Mouse (Mus musculus) intestine, postnatal 0 days (tissue): ENCODE results near the gene Rab37. TPM values are rescaled to one million over a fixed set of nuclear protein-coding genes. Genes with fewer than 3 reads are reported as not detected.

ENCODE experiments used
- ATAC-seq: fragments of 200-750 bp; cut with Nextera tagmentation; 2 replicates; pipeline ENCODE4 v1.8.0; 2017; ENCODE audit warnings: mild to moderate bottlenecking, moderate TSS enrichment, moderate library complexity
- H3K27ac ChIP-seq: fragments of 300-500 bp; sonication (generic); 2 replicates; pipeline ENCODE4 v1.5.1; 2014; ENCODE audit warnings: mild to moderate bottlenecking, low read depth, low read length, moderate library complexity
- H3K27me3 ChIP-seq: fragments of 300-500 bp; sonication (generic); replicated peaks from 2 replicates; pipeline ENCODE4 v1.6.1; 2014; ENCODE audit warnings: low read length, mixed read lengths; ENCODE audit not compliant: control insufficient read depth, insufficient read depth
- H3K36me3 ChIP-seq: fragments of 300-500 bp; sonication (generic); 2 replicates; pipeline ENCODE4 v1.6.1; 2014; ENCODE audit warnings: mild to moderate bottlenecking, moderate library complexity; ENCODE audit not compliant: control insufficient read depth, insufficient read depth
- H3K4me1 ChIP-seq: fragments of 300-500 bp; sonication (generic); replicated peaks from 2 replicates; pipeline ENCODE4 v1.6.1; 2014; ENCODE audit warnings: antibody characterized with exemption, low read length, mixed read lengths; ENCODE audit not compliant: control insufficient read depth, insufficient read depth
- H3K4me2 ChIP-seq: fragments of 300-500 bp; sonication (generic); replicated peaks from 2 replicates; pipeline ENCODE4 v1.6.1; 2014; ENCODE audit warnings: low read depth, mild to moderate bottlenecking, moderate library complexity
- H3K4me3 ChIP-seq: fragments of 300-500 bp; sonication (generic); 2 replicates; pipeline ENCODE4 v1.5.1; 2014; ENCODE audit warnings: low read depth, low read length
- H3K9ac ChIP-seq: fragments of 300-500 bp; sonication (generic); 2 replicates; pipeline ENCODE4 v1.6.1; 2014; ENCODE audit warnings: mild to moderate bottlenecking, low read depth, low read length
- H3K9me3 ChIP-seq: fragments of 300-500 bp; sonication (generic); 2 replicates; pipeline ENCODE4 v1.6.1; 2016; ENCODE audit warnings: mixed run types; ENCODE audit not compliant: control insufficient read depth
- CTCF ChIP-seq: sonication (generic); IDR thresholded peaks from 2 replicates; pipeline ENCODE4 v1.5.1; 2016; ENCODE audit warnings: low read depth, mild to moderate bottlenecking, control low read depth, antibody characterized with exemption, moderate library complexity
- WGBS: fragments of 180-500 bp; shearing (Covaris S2); extraction: QIAGEN DNeasy Blood & Tissue Kit; methylation state at CpG from one replicate; pipeline ENCODE4 v1.1.7; 2014; 5-methylcytosine and 5-hydroxymethylcytosine counted together
- polyA plus RNA-seq: library from polyadenylated mRNA; unstranded; fragments of >200 nt; fragmentation: Nextera tagmentation; extraction: Ambion mirVana; gene quantifications from 2 replicates; pipeline ENCODE4 v1.2.1, GENCODE M21; 2015

Gene Rab37
- polyA plus RNA-seq, 1 experiment from 2014 or later, result 3.7 TPM

GRCm38 (mm10) chr11:115198932-115199384 is 107.7 kb downstream of the Rab37 start:
- H3K9ac ChIP-seq, result no peak overlapping the region
- no peak for ATAC-seq
- no peaks in the 10 kb centered on the region for H3K9me3 ChIP-seq
- WGBS, result 48% methylated on average over 12 of the region's 12 CpGs
- H3K36me3 ChIP-seq, result peaks cover 29% of the 10 kb centered on the region; the same call in 1 of the 2 replicates
- H3K4me2 ChIP-seq, result no peak overlapping the region
- H3K27ac ChIP-seq, result no peak overlapping the region
- H3K27me3 ChIP-seq, result no peaks in the 10 kb centered on the region
- H3K4me3 ChIP-seq, result no peak overlapping the region
- no peak for TF ChIP-seq CTCF
- H3K4me1 ChIP-seq, result no peaks in the 10 kb centered on the region

- no peak overlapping the region for H3K4me2 ChIP-seq
- peaks cover 42% of the 10 kb centered on the region for H3K36me3 ChIP-seq
- ATAC-seq, result no peak
- no peak overlapping the region for H3K27ac ChIP-seq
- H3K9me3 ChIP-seq, result no peaks in the 10 kb centered on the region
- no peak for TF ChIP-seq CTCF
- no peak overlapping the region for H3K9ac ChIP-seq
- no peaks in the 10 kb centered on the region for H3K27me3 ChIP-seq
- no peak overlapping the region for H3K4me3 ChIP-seq
- H3K4me1 ChIP-seq, result no peaks in the 10 kb centered on the region
- WGBS, result 95% methylated on average over 4 of the region's 4 CpGs
Measured at GRCm38 (mm10) chr11:115200520-115200919, 109.3 kb downstream of the Rab37 start.

- Histone ChIP-seq H3K4me1 (no peaks in the 10 kb centered on the region), H3K4me3 (no peak overlapping the region), H3K9ac (no peak overlapping the region), H3K27me3 (no peaks in the 10 kb centered on the region), H3K9me3 (no peaks in the 10 kb centered on the region), H3K36me3 (peaks cover 59% of the 10 kb centered on the region), H3K4me2 (no peak overlapping the region), H3K27ac (no peak overlapping the region)
- TF ChIP-seq CTCF, result peak; percentile 98
- 16% methylated on average over 12 of the region's 12 CpGs for WGBS
- ATAC-seq, result peak; percentile 53; the same call in 1 of the 2 replicates
Measured at GRCm38 (mm10) chr11:115202316-115202715, 111.1 kb downstream of the Rab37 start.

GRCm38 (mm10) chr11:115202756-115203155 is 111.5 kb downstream of the Rab37 start:
- no peaks in the 10 kb centered on the region for H3K9me3 ChIP-seq
- ATAC-seq, result no peak
- no peak overlapping the region for H3K9ac ChIP-seq
- H3K36me3 ChIP-seq, result peaks cover 60% of the 10 kb centered on the region
- no peak overlapping the region for H3K4me3 ChIP-seq
- H3K27ac ChIP-seq, result no peak overlapping the region
- no peaks in the 10 kb centered on the region for H3K27me3 ChIP-seq
- 94% methylated on average over 9 of the region's 9 CpGs for WGBS
- TF ChIP-seq CTCF, result no peak
- H3K4me1 ChIP-seq, result no peaks in the 10 kb centered on the region
- no peak overlapping the region for H3K4me2 ChIP-seq

GRCm38 (mm10) chr11:115208126-115208525 is 116.9 kb downstream of the Rab37 start:
- H3K4me1 ChIP-seq, result no peaks in the 10 kb centered on the region
- H3K4me2 ChIP-seq, result no peak overlapping the region
- no peak for TF ChIP-seq CTCF
- 81% methylated on average over 12 of the region's 12 CpGs for WGBS
- no peak overlapping the region for H3K4me3 ChIP-seq
- no peaks in the 10 kb centered on the region for H3K9me3 ChIP-seq
- H3K36me3 ChIP-seq, result peaks cover 48% of the 10 kb centered on the region
- no peak overlapping the region for H3K9ac ChIP-seq
- no peak overlapping the region for H3K27ac ChIP-seq
- ATAC-seq, result no peak
- H3K27me3 ChIP-seq, result no peaks in the 10 kb centered on the region

GRCm38 (mm10) chr11:115208776-115209732 is 117.8 kb downstream of the Rab37 start:
- TF ChIP-seq CTCF, result no peak
- Histone ChIP-seq H3K4me1 (no peaks in the 10 kb centered on the region), H3K4me3 (no peak overlapping the region), H3K9me3 (no peaks in the 10 kb centered on the region), H3K4me2 (no peak overlapping the region), H3K27ac (no peak overlapping the region), H3K36me3 (peaks cover 48% of the 10 kb centered on the region), H3K9ac (no peak overlapping the region), H3K27me3 (no peaks in the 10 kb centered on the region)
- WGBS, result 83% methylated on average over 25 of the region's 25 CpGs
- no peak for ATAC-seq
